Mouse (Mus musculus): Measurements from ENCODE around the gene Prickle1. TPM values are rescaled to one million over a fixed set of nuclear protein-coding genes. Genes with fewer than 3 reads are reported as not detected.

Prickle1 gene
- total and polyA plus RNA-seq, 3 experiments = 0.64 to 1.8 (median 1.7) TPM

DNA sequence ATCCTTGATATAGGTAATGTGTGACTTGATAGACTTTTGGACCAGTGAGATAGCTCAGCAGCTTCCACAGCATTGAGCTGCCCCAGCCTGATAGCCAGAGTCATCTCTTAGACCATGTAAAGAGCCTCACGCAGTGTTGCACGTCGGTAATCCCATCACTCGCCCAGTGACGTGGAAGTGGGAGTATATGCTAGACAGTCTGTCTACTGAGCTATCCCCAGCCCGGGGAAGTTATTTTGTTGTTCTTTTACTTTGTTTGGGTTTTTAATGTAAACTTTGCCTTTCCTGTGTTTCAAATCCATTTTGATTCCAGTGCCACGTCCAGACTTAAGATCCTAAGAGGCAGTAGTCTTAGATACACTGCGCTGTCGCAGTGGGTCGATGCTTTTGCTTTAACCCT lies 114.6 kb downstream of the Prickle1 start:
- Histone ChIP-seq H3K9me3 (replicated peaks; ENCODE audit: low read length) (no peaks in the 10 kb centered on the region), H3K36me3 (replicated peaks in 1 of 2; ENCODE audit: control insufficient read depth in 1 of 2, insufficient read depth in 1 of 2, low read length in 1 of 2) (peaks cover 4 to 62% of the 10 kb centered on the region in 2 experiments), H3K27ac (ENCODE audit: insufficient read depth, low read depth) (no peak overlapping the region), H3K79me2 (replicated peaks; ENCODE audit: control insufficient read depth, extremely low read depth, insufficient read depth, poor library complexity, severe bottlenecking) (no peaks in the 10 kb centered on the region), H3K9ac (ENCODE audit: insufficient read depth, low read depth) (no peak overlapping the region), H3K4me1 (ENCODE audit: control insufficient read depth in 1 of 2, insufficient read depth in 2 of 2) (peaks cover 0 to 20% of the 10 kb centered on the region in 2 experiments; a peak in 2 of 4 replicates), H3K4me2 (ENCODE audit: insufficient read depth, low read depth, poor library complexity, severe bottlenecking) (no peak overlapping the region), H3K27me3 (replicated peaks) (no peaks in the 10 kb centered on the region), H3K4me3 (replicated peaks in 1 of 3; ENCODE audit: low read depth in 2 of 3, low read length in 2 of 3, poor library complexity in 1 of 3) (no peak overlapping the region)
- TF ChIP-seq GABPA (IDR thresholded peaks at IDR 0.05; ENCODE audit: insufficient replicate concordance, low read depth, low read length) (no peak), CTCF (conservative IDR thresholded peaks at IDR 0.05 in 1 of 2, IDR thresholded peaks at IDR 0.05 in 1 of 2; ENCODE audit: low read depth in 2 of 2, low read length in 2 of 2) (no peak), SMC3 (IDR thresholded peaks at IDR 0.05; ENCODE audit: low read depth, low read length) (no peak), CHD2 (IDR thresholded peaks at IDR 0.05; ENCODE audit: low read length) (no peak), POLR2AphosphoS2 (IDR thresholded peaks at IDR 0.05; ENCODE audit: low read depth, low read length) (no peak), SIN3A (IDR thresholded peaks at IDR 0.05; ENCODE audit: low read length) (no peak), IRF4 (IDR thresholded peaks at IDR 0.05; ENCODE audit: low read depth, low read length) (no peak), MEF2A (IDR thresholded peaks at IDR 0.05; ENCODE audit: borderline replicate concordance, low read depth, low read length) (no peak)
- dilution Hi-C loops (cut with MboI; ENCODE audit: extremely low pct_ligation_motif_present, extremely low pct_unique_long_range_greater_than_20kb, low sequenced_read_pairs) = no loop called here
- in situ Hi-C loops (cut with MboI; ENCODE audit: low pct_ligation_motif_present, low pct_unique_long_range_greater_than_20kb, low sequenced_read_pairs) = no loop called here
- DNase-seq (ENCODE audit: extremely low read depth) = no peak

- Histone ChIP-seq H3K4me3 (replicated peaks in 1 of 3; ENCODE audit: low read depth in 2 of 3, low read length in 2 of 3, poor library complexity in 1 of 3) (no peak overlapping the region), H3K4me2 (ENCODE audit: insufficient read depth, low read depth, poor library complexity, severe bottlenecking) (no peak overlapping the region), H3K4me1 (ENCODE audit: control insufficient read depth in 1 of 2, insufficient read depth in 2 of 2) (peaks cover 0 to 9% of the 10 kb centered on the region in 2 experiments; a peak in 2 of 4 replicates), H3K36me3 (replicated peaks in 1 of 2; ENCODE audit: control insufficient read depth in 1 of 2, insufficient read depth in 1 of 2, low read length in 1 of 2) (peaks cover 4 to 71% of the 10 kb centered on the region in 2 experiments), H3K27ac (ENCODE audit: insufficient read depth, low read depth) (no peak overlapping the region), H3K9me3 (replicated peaks; ENCODE audit: low read length) (no peaks in the 10 kb centered on the region), H3K9ac (ENCODE audit: insufficient read depth, low read depth) (no peak overlapping the region), H3K27me3 (replicated peaks) (no peaks in the 10 kb centered on the region), H3K79me2 (replicated peaks; ENCODE audit: control insufficient read depth, extremely low read depth, insufficient read depth, poor library complexity, severe bottlenecking) (no peaks in the 10 kb centered on the region)
- dilution Hi-C loops (cut with MboI; ENCODE audit: extremely low pct_ligation_motif_present, extremely low pct_unique_long_range_greater_than_20kb, low sequenced_read_pairs) (no loop called here), in situ Hi-C loops (cut with MboI; ENCODE audit: low pct_ligation_motif_present, low pct_unique_long_range_greater_than_20kb, low sequenced_read_pairs) (no loop called here)
- TF ChIP-seq GABPA (IDR thresholded peaks at IDR 0.05; ENCODE audit: insufficient replicate concordance, low read depth, low read length) = no peak
- no peak for TF ChIP-seq ZMIZ1 (IDR thresholded peaks at IDR 0.05; ENCODE audit: low read depth, low read length)
- TF ChIP-seq POLR2AphosphoS2 (IDR thresholded peaks at IDR 0.05; ENCODE audit: low read depth, low read length) = no peak
- no peak for TF ChIP-seq USF1 (IDR thresholded peaks at IDR 0.05; ENCODE audit: low read depth, low read length)
- no peak for TF ChIP-seq MEF2A (IDR thresholded peaks at IDR 0.05; ENCODE audit: borderline replicate concordance, low read depth, low read length)
- no peak for TF ChIP-seq RCOR1 (conservative IDR thresholded peaks at IDR 0.05; ENCODE audit: low read depth, low read length)
- TF ChIP-seq POLR2A (IDR thresholded peaks at IDR 0.05; ENCODE audit: low read depth, low read length) = no peak
- no peak for TF ChIP-seq ZKSCAN1 (IDR thresholded peaks at IDR 0.05; ENCODE audit: borderline replicate concordance, low read depth, low read length)
- TF ChIP-seq MXI1 (IDR thresholded peaks at IDR 0.05; ENCODE audit: low read depth, low read length) = no peak
- TF ChIP-seq SIN3A (IDR thresholded peaks at IDR 0.05; ENCODE audit: low read length) = no peak
- no peak for TF ChIP-seq JUND (conservative IDR thresholded peaks at IDR 0.05; ENCODE audit: low read depth, low read length)
- no peak for TF ChIP-seq RAD21 (IDR thresholded peaks at IDR 0.05; ENCODE audit: low read depth, low read length)
- no peak for TF ChIP-seq CHD1 (IDR thresholded peaks at IDR 0.05; ENCODE audit: low read depth, low read length)
- no peak for TF ChIP-seq BHLHE40 (IDR thresholded peaks at IDR 0.05; ENCODE audit: low read depth, low read length)
- no peak for TF ChIP-seq KAT2A (IDR thresholded peaks at IDR 0.05; ENCODE audit: insufficient replicate concordance, low read length)
- no peak for DNase-seq (ENCODE audit: extremely low read depth)
Measured at GRCm38 (mm10) chr15:93479445-93479844, 116.2 kb downstream of the Prickle1 start.
